Mouse (Mus musculus) cerebellum, adult 2 months (tissue): ENCODE results near the gene Frmpd4.

Experiments
- CTCF ChIP-seq: fragments of 200-500 bp; IDR thresholded peaks from 2 replicates; pipeline ENCODE4 v1.5.1; 2011; ENCODE audit warnings: low read depth, mild to moderate bottlenecking, control low read depth, low read length, moderate library complexity, borderline replicate concordance; ENCODE audit not compliant: insufficient read depth
- POLR2A ChIP-seq: fragments of 200-500 bp; IDR thresholded peaks from 2 replicates; pipeline ENCODE4 v1.6.1; 2011; ENCODE audit warnings: low read length, control low read depth, borderline replicate concordance; ENCODE audit not compliant: insufficient read depth

DNA sequence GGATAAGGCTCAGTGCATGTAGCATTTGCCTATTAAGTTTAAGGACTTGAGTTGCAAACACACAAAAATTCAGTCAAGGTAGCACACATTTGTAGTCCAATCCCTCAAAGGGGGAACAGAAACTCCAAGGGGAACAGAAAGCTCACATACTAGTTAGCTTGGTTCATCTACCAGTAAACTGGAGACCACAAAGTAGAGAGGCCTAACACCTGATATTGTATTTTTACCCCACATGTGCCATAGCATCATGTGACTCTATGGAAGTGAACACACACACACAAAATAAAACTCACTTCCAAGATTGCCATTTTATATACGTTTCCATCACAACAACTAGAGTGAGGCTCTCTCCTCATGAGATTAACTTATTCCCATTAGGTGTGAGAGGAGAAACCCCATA, 264.9 kb downstream of the Frmpd4 start:
- TF ChIP-seq POLR2A, result no peak
- no peak for TF ChIP-seq CTCF
